Mouse (Mus musculus): ENCODE measurements around the gene Fam178b. TPM values are rescaled to one million over a fixed set of nuclear protein-coding genes. Genes with fewer than 3 reads are reported as not detected.

Gene Fam178b
- polyA plus RNA-seq, 1 experiment = 0.29 TPM

GRCm38 (mm10) chr1:36611449-36612123 lies 71.4 kb downstream of the Fam178b start:
- TF ChIP-seq POLR2A (IDR thresholded peaks at IDR 0.05; ENCODE audit: low read depth, low read length) = no peak
- TF ChIP-seq CTCF (IDR thresholded peaks at IDR 0.05; ENCODE audit: extremely low read depth, insufficient read length, insufficient replicate concordance, low read depth, low read length) = no peak
- H3K27me3 ChIP-seq (ENCODE audit: control insufficient read depth, insufficient read depth, low read length) = no peaks in the 10 kb centered on the region
- H3K36me3 ChIP-seq (ENCODE audit: control insufficient read depth, insufficient read depth, low read length) = no peaks in the 10 kb centered on the region
- peaks cover 2% of the 10 kb centered on the region for H3K4me1 ChIP-seq (ENCODE audit: control insufficient read depth, insufficient read depth, insufficient read length, low read length)
- H3K4me3 ChIP-seq (ENCODE audit: low read depth, low read length) = no peak overlapping the region
- WGBS = 55% methylated on average over 13 of the region's 13 CpGs
- H3K27ac ChIP-seq (ENCODE audit: insufficient read depth, low read depth, low read length) = no peak overlapping the region

GRCm38 (mm10) chr1:36608211-36608610 lies 74.8 kb downstream of the Fam178b start:
- Histone ChIP-seq H3K36me3 (ENCODE audit: control insufficient read depth, insufficient read depth, low read length) (no peaks in the 10 kb centered on the region), H3K27ac (ENCODE audit: insufficient read depth, low read depth, low read length) (no peak overlapping the region), H3K4me3 (ENCODE audit: low read depth, low read length) (no peak overlapping the region), H3K4me1 (ENCODE audit: control insufficient read depth, insufficient read depth, insufficient read length, low read length) (peaks cover 21% of the 10 kb centered on the region), H3K27me3 (ENCODE audit: control insufficient read depth, insufficient read depth, low read length) (no peaks in the 10 kb centered on the region)
- no peak for TF ChIP-seq POLR2A (IDR thresholded peaks at IDR 0.05; ENCODE audit: low read depth, low read length)
- no peak for TF ChIP-seq CTCF (IDR thresholded peaks at IDR 0.05; ENCODE audit: extremely low read depth, insufficient read length, insufficient replicate concordance, low read depth, low read length)
- 42% methylated on average over 4 of the region's 4 CpGs for WGBS

DNA sequence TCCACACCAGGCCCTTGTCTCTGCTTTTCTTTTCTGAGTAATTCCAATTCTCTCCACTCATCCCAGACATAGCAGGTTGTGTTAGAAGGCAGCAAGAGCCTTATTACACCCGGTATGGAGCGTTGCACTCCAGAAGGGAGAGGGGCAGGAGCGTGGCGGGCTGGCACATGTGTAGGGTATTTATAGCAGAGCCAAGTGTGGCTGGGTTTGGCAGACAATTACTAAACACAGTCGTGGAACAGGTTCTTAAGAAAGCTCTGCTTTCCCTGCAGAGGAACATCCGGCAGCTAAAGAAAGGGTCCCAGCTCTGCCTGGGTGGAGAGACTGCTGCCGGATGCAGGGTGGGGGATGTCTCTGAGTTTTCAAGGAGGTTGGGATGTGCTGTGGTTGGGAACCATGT lies 76.0 kb downstream of the Fam178b start:
- H3K36me3 ChIP-seq (ENCODE audit: control insufficient read depth, insufficient read depth, low read length) = no peaks in the 10 kb centered on the region
- H3K27ac ChIP-seq (ENCODE audit: insufficient read depth, low read depth, low read length) = no peak overlapping the region
- WGBS = 72% methylated on average over 7 of the region's 7 CpGs
- H3K4me3 ChIP-seq (ENCODE audit: low read depth, low read length) = no peak overlapping the region
- no peak for TF ChIP-seq POLR2A (IDR thresholded peaks at IDR 0.05; ENCODE audit: low read depth, low read length)
- TF ChIP-seq CTCF (IDR thresholded peaks at IDR 0.05; ENCODE audit: extremely low read depth, insufficient read length, insufficient replicate concordance, low read depth, low read length) = no peak
- peaks cover 22% of the 10 kb centered on the region; the same call in 1 of the 2 replicates for H3K4me1 ChIP-seq (ENCODE audit: control insufficient read depth, insufficient read depth, insufficient read length, low read length)
- no peaks in the 10 kb centered on the region for H3K27me3 ChIP-seq (ENCODE audit: control insufficient read depth, insufficient read depth, low read length)

- TF ChIP-seq POLR2A (IDR thresholded peaks at IDR 0.05; ENCODE audit: low read depth, low read length) = no peak
- no peak for TF ChIP-seq CTCF (IDR thresholded peaks at IDR 0.05; ENCODE audit: extremely low read depth, insufficient read length, insufficient replicate concordance, low read depth, low read length)
- H3K27ac ChIP-seq (ENCODE audit: insufficient read depth, low read depth, low read length) = no peak overlapping the region
- H3K4me3 ChIP-seq (ENCODE audit: low read depth, low read length) = no peak overlapping the region
- peaks cover 22% of the 10 kb centered on the region; the same call in 1 of the 2 replicates for H3K4me1 ChIP-seq (ENCODE audit: control insufficient read depth, insufficient read depth, insufficient read length, low read length)
- no peaks in the 10 kb centered on the region for H3K36me3 ChIP-seq (ENCODE audit: control insufficient read depth, insufficient read depth, low read length)
- WGBS = 38% methylated on average over 12 of the region's 12 CpGs
- no peaks in the 10 kb centered on the region for H3K27me3 ChIP-seq (ENCODE audit: control insufficient read depth, insufficient read depth, low read length)
These were observed 78.5 kb downstream of the Fam178b start for GRCm38 (mm10) chr1:36604254-36605156.

GRCm38 (mm10) chr1:36603361-36603760 lies 79.6 kb downstream of the Fam178b start:
- no peak for TF ChIP-seq CTCF (IDR thresholded peaks at IDR 0.05; ENCODE audit: extremely low read depth, insufficient read length, insufficient replicate concordance, low read depth, low read length)
- TF ChIP-seq POLR2A (IDR thresholded peaks at IDR 0.05; ENCODE audit: low read depth, low read length) = no peak
- 20% methylated on average over 9 of the region's 9 CpGs for WGBS
- Histone ChIP-seq H3K27me3 (ENCODE audit: control insufficient read depth, insufficient read depth, low read length) (no peaks in the 10 kb centered on the region), H3K36me3 (ENCODE audit: control insufficient read depth, insufficient read depth, low read length) (no peaks in the 10 kb centered on the region), H3K4me3 (ENCODE audit: low read depth, low read length) (no peak overlapping the region), H3K27ac (ENCODE audit: insufficient read depth, low read depth, low read length) (peak overlapping the region; percentile 31), H3K4me1 (ENCODE audit: control insufficient read depth, insufficient read depth, insufficient read length, low read length) (peaks cover 22% of the 10 kb centered on the region; the same call in 1 of the 2 replicates)

GRCm38 (mm10) chr1:36602271-36602670 lies 80.7 kb downstream of the Fam178b start:
- TF ChIP-seq POLR2A (IDR thresholded peaks at IDR 0.05; ENCODE audit: low read depth, low read length) (no peak), CTCF (IDR thresholded peaks at IDR 0.05; ENCODE audit: extremely low read depth, insufficient read length, insufficient replicate concordance, low read depth, low read length) (no peak)
- Histone ChIP-seq H3K4me1 (ENCODE audit: control insufficient read depth, insufficient read depth, insufficient read length, low read length) (peaks cover 22% of the 10 kb centered on the region; the same call in 1 of the 2 replicates), H3K27ac (ENCODE audit: insufficient read depth, low read depth, low read length) (no peak overlapping the region), H3K27me3 (ENCODE audit: control insufficient read depth, insufficient read depth, low read length) (no peaks in the 10 kb centered on the region), H3K36me3 (ENCODE audit: control insufficient read depth, insufficient read depth, low read length) (no peaks in the 10 kb centered on the region), H3K4me3 (ENCODE audit: low read depth, low read length) (no peak overlapping the region)
- WGBS = 68% methylated on average over 4 of the region's 4 CpGs

DNA sequence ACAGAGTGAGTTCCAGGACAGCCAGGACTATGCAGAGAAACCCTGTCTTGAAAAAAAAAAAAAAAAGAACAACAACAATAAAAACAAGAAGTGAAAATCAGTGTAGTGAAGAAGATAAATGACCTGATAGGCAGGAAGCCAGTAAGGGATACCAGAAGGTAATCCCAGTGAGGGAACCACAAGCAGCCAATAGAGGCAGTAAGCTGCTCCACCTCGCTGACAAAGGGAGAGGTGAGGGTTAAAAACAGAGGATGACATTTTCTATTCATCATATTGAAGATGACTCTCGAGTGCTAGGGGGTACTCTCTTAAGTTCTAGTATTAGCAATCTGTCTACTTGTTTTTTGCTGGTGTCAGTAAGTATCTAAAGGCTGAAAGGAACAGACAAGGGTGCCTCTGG lies 84.6 kb downstream of the Fam178b start:
- no peak for TF ChIP-seq CTCF (IDR thresholded peaks at IDR 0.05; ENCODE audit: extremely low read depth, insufficient read length, insufficient replicate concordance, low read depth, low read length)
- TF ChIP-seq POLR2A (IDR thresholded peaks at IDR 0.05; ENCODE audit: low read depth, low read length) = no peak
- no peaks in the 10 kb centered on the region for H3K27me3 ChIP-seq (ENCODE audit: control insufficient read depth, insufficient read depth, low read length)
- H3K36me3 ChIP-seq (ENCODE audit: control insufficient read depth, insufficient read depth, low read length) = no peaks in the 10 kb centered on the region
- peaks cover 14% of the 10 kb centered on the region; the same call in 1 of the 2 replicates for H3K4me1 ChIP-seq (ENCODE audit: control insufficient read depth, insufficient read depth, insufficient read length, low read length)
- H3K27ac ChIP-seq (ENCODE audit: insufficient read depth, low read depth, low read length) = no peak overlapping the region
- WGBS = 82% methylated on average over 2 of the region's 2 CpGs
- no peak overlapping the region for H3K4me3 ChIP-seq (ENCODE audit: low read depth, low read length)
